ENCODE assay signal across 9 mouse cellular contexts in the genomic region with DNA sequence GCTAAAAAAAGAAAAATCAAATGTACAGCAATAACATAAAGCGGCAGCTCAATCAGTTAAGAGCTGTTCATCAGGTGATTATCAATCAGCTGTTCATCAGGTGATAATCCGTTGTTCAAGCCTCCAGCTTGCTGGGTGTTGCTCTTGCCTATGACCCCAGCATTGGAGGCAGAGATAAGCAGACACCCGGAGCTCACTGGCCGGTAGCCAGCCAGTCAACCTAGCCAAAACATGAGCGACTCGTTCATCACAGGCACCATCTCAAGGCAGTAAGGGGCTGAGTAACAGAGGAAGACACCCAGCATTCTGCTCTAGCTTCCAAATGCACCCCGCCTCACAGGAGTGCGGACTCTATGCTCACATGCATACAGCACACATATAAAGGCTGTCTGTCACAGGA. TPM values are rescaled to one million over a fixed set of nuclear protein-coding genes. Genes with fewer than 3 reads are reported as not detected.
DNase-seq lines count a peak whose midpoint lies in the region; ATAC-seq and TF ChIP-seq lines count a peak whose summit lies in the region.
"Had no signal": no experiment of that assay in that cellular context is flagged by ENCODE, and none has a peak within 500 bp of the region (broad histone marks: within the 10 kb centered on the region; RNA-seq: fewer than 3 reads in every experiment).

No protein-coding gene starts in this region.

- no peak overlapping the region for H3K4me2 ChIP-seq in kidney, embryonic 15.5 days
- no peak overlapping the region for H3K4me2 ChIP-seq in liver, postnatal 0 days (ENCODE audit: low read depth, low read length)
- H3K4me2 ChIP-seq: limb, embryonic 15.5 days had no signal

- no peak for TF ChIP-seq EP300 in heart, adult 2 months (IDR thresholded peaks at IDR 0.05; ENCODE audit: insufficient read depth, low read depth, low read length)
- peak; percentile 75 for TF ChIP-seq EP300 in liver, postnatal 0 days (IDR thresholded peaks at IDR 0.05; ENCODE audit: low read depth)

- peaks cover 8% of the 10 kb centered on the region; the same call in 1 of the 2 replicates for H3K79me2 ChIP-seq in heart, adult 2 months (replicated peaks; ENCODE audit: control insufficient read depth, insufficient read depth, low read length)

- intact Hi-C loops in heart, adult 2 months (cut with DNase I) = loop anchor here (5.0 kb wide), 1 partner anchor 84 kb away; no protein-coding TSS in a partner anchor

- DNase-seq in kidney, postnatal 14 days = no peak
- peak; percentile 55 for DNase-seq in T-cell, adult 2 months (ENCODE audit: low spot score)
- peak; percentile 38 to 46 for DNase-seq in heart, adult 2 months
- peak; percentile 77 for DNase-seq in liver, postnatal 0 days
- no peak for DNase-seq in left cerebral cortex, adult 18-20 months (ENCODE audit: low spot score in 2 of 2)

- H3K27me3 ChIP-seq in kidney, embryonic 15.5 days = no peaks in the 10 kb centered on the region
- H3K27me3 ChIP-seq in heart, adult 2 months (ENCODE audit: control insufficient read depth, insufficient read depth, low read length) = no peaks in the 10 kb centered on the region
- H3K27me3 ChIP-seq in liver, postnatal 0 days (ENCODE audit: insufficient read depth, low read length) = no peaks in the 10 kb centered on the region
- H3K27me3 ChIP-seq: limb, embryonic 15.5 days had no signal

- TF ChIP-seq POLR2A in heart, adult 2 months (IDR thresholded peaks at IDR 0.05; ENCODE audit: insufficient read depth, low read depth, low read length) = no peak

- H3K9ac ChIP-seq in kidney, embryonic 15.5 days = no peak overlapping the region
- H3K9ac ChIP-seq in heart, adult 2 months (ENCODE audit: low read depth, low read length) = no peak overlapping the region
- H3K9ac ChIP-seq in liver, postnatal 0 days (replicated peaks) = no peak overlapping the region
- H3K9ac ChIP-seq: limb, embryonic 15.5 days had no signal

- peaks cover 5% of the 10 kb centered on the region for H3K36me3 ChIP-seq in kidney, embryonic 15.5 days
- H3K36me3 ChIP-seq in heart, adult 2 months (ENCODE audit: control insufficient read depth, insufficient read depth, low read length) = peaks cover 11% of the 10 kb centered on the region
- H3K36me3 ChIP-seq in liver, postnatal 0 days (replicated peaks; ENCODE audit: insufficient read depth, low read length) = no peaks in the 10 kb centered on the region

- H3K4me1 ChIP-seq in kidney, embryonic 15.5 days = peaks cover 5% of the 10 kb centered on the region; the same call in 1 of the 2 replicates
- peaks cover 10% of the 10 kb centered on the region for H3K4me1 ChIP-seq in heart, adult 2 months (ENCODE audit: control insufficient read depth, insufficient read depth, low read length)
- peaks cover 10% of the 10 kb centered on the region for H3K4me1 ChIP-seq in liver, postnatal 0 days (ENCODE audit: insufficient read depth)
- H3K4me1 ChIP-seq: limb, embryonic 15.5 days had no signal

- WGBS in kidney, embryonic 15.5 days = 64% methylated on average over 8 of the region's 8 CpGs
- 22% methylated on average over 8 of the region's 8 CpGs for WGBS in heart, adult 2 months
- WGBS in liver, postnatal 0 days (ENCODE audit: insufficient replicate concordance) = 33% methylated on average over 8 of the region's 8 CpGs

- H3K9me3 ChIP-seq in kidney, embryonic 15.5 days (replicated peaks) = no peaks in the 10 kb centered on the region
- no peaks in the 10 kb centered on the region for H3K9me3 ChIP-seq in liver, postnatal 0 days (ENCODE audit: low read length)
- H3K9me3 ChIP-seq: limb, embryonic 15.5 days had no signal

- H3K27ac ChIP-seq in kidney, embryonic 15.5 days = no peak overlapping the region
- no peak overlapping the region for H3K27ac ChIP-seq in heart, adult 2 months
- no peak overlapping the region for H3K27ac ChIP-seq in liver, postnatal 0 days (ENCODE audit: low read depth)
- H3K27ac ChIP-seq: limb, embryonic 15.5 days had no signal

- no peak overlapping the region for H3K4me3 ChIP-seq in kidney, embryonic 15.5 days (replicated peaks)
- H3K4me3 ChIP-seq in heart, adult 2 months = no peak overlapping the region
- no peak overlapping the region for H3K4me3 ChIP-seq in liver, postnatal 0 days (ENCODE audit: low read depth, low read length)
- H3K4me3 ChIP-seq: limb, embryonic 15.5 days had no signal

- no peak for TF ChIP-seq CTCF in heart, adult 2 months (IDR thresholded peaks at IDR 0.05)
- no peak for TF ChIP-seq CTCF in liver, postnatal 0 days (IDR thresholded peaks at IDR 0.05; ENCODE audit: low read depth)

- ATAC-seq in kidney, embryonic 15.5 days (replicated peaks; ENCODE audit: low FRiP score) = peak; percentile 25; the same call in 1 of the 2 replicates
- peak; percentile 82 for ATAC-seq in liver, postnatal 0 days
- ATAC-seq in inflammation-experienced regulatory T-cells, adult 6 months = no peak
- no peak for ATAC-seq in monocyte, adult 5-6 weeks (replicated peaks; ENCODE audit: insufficient number of reproducible peaks, low FRiP score, low TSS enrichment, poor library complexity, severe bottlenecking)

RNA-seq across cellular contexts. Expression of gene Atp1b3, which starts 10.4 kb away (rescaled TPM):
- 172 and 186 TPM in 2 replicates for polyA plus RNA-seq in kidney, embryonic 15.5 days (2015; fragmentation: Nextera tagmentation; extraction: Ambion mirVana)
- total RNA-seq in heart, adult 2 months (2021) = 10 to 100 TPM; 55.5 to 56.9 TPM
- 36.5 and 42.8 TPM in 2 replicates for polyA plus RNA-seq in heart, adult 2 months (2012; rRNA removed)
- polyA plus RNA-seq in liver, postnatal 0 days (2015; fragmentation: Nextera tagmentation; extraction: Ambion mirVana) = 60.3 and 60.6 TPM in 2 replicates
- total RNA-seq in left cerebral cortex, adult 18-20 months (2021) = 100 to 1,000 TPM in 1 of 2 experiments, 10 to 100 TPM in 1; 89.6 to 100 TPM
- 100 to 1,000 TPM; 181 to 248 (median 245) TPM for polyA plus RNA-seq in inflammation-experienced regulatory T-cells, adult 6 months (2017; shearing (Covaris generic))
- total RNA-seq in monocyte, adult 5-6 weeks (2017) = 298 to 398 TPM (median 324 TPM) in 3 replicates

Comparison
In these comparisons a context has a peak if more than half of its experiments do, and no peak if none do; other contexts are left out.
1. ATAC-seq: peak in kidney, embryonic 15.5 days (single experiment) and liver, postnatal 0 days (single experiment); none in inflammation-experienced regulatory T-cells, adult 6 months (single experiment) and monocyte, adult 5-6 weeks (single experiment).
2. DNase-seq: peak in T-cell, adult 2 months (single experiment), heart, adult 2 months (2 of 2) and liver, postnatal 0 days (single experiment); none in kidney, postnatal 14 days (single experiment) and left cerebral cortex, adult 18-20 months (0 of 2).